Mouse (Mus musculus) midbrain, embryonic 15.5 days (tissue): ENCODE results near the gene Pcsk4. TPM values are rescaled to one million over a fixed set of nuclear protein-coding genes. Genes with fewer than 3 reads are reported as not detected.

ENCODE experiments used
- microRNA-seq: library from miRNA; unstranded; fragments of <30 nt; microRNA quantifications from one replicate; pipeline ENCODE4, GENCODE M21; 2016
- polyA plus RNA-seq: library from polyadenylated mRNA; unstranded; fragments of >200 nt; fragmentation: Nextera tagmentation; extraction: Ambion mirVana; gene quantifications from 2 replicates; pipeline ENCODE4 v1.2.1, GENCODE M21; 2015

Gene Pcsk4
- polyA plus RNA-seq, 1 experiment from 2014 or later = 4.4 TPM

Small RNA genes within 50 kb of the gene (microRNA-seq; reads per million reads assigned to microRNA genes)
- 0.74 reads per million for gene Mir6911

Other genes with a start within 250 kb of the Pcsk4 start
- 13.8 and 16.8 TPM in 2 replicates for gene Sbno2, start 223.9 kb downstream of the Pcsk4 start, polyA plus RNA-seq
- 19.6 and 20.5 TPM in 2 replicates for gene Stk11, start 213.7 kb downstream of the Pcsk4 start, polyA plus RNA-seq
- 444 and 468 TPM in 2 replicates for gene Atp5d, start 190.9 kb downstream of the Pcsk4 start, polyA plus RNA-seq
- 65.7 and 66.9 TPM in 2 replicates for gene Cbarp, start 188.7 kb downstream of the Pcsk4 start, polyA plus RNA-seq
- gene Midn, start 181.2 kb downstream of the Pcsk4 start, polyA plus RNA-seq = 29.5 and 29.9 TPM in 2 replicates
- gene Cirbp, start 163.5 kb downstream of the Pcsk4 start, polyA plus RNA-seq = 364 and 392 TPM in 2 replicates
- gene 1600002K03Rik, start 156.6 kb downstream of the Pcsk4 start, polyA plus RNA-seq = 13.3 and 14.7 TPM in 2 replicates
- 53.4 and 54.6 TPM in 2 replicates for gene Efna2, start 150.0 kb downstream of the Pcsk4 start, polyA plus RNA-seq
- gene Mum1, start 103.1 kb downstream of the Pcsk4 start, polyA plus RNA-seq = 56.4 and 59.5 TPM in 2 replicates
- gene Ndufs7, start 80.4 kb downstream of the Pcsk4 start, polyA plus RNA-seq = 290 and 305 TPM in 2 replicates
- 16.8 and 18.9 TPM in 2 replicates for gene Gamt, start 68.5 kb downstream of the Pcsk4 start, polyA plus RNA-seq
- gene Dazap1, start 68.0 kb downstream of the Pcsk4 start, polyA plus RNA-seq = 60.5 and 60.8 TPM in 2 replicates
- gene Rps15, start 37.0 kb downstream of the Pcsk4 start, polyA plus RNA-seq = 516 and 528 TPM in 2 replicates
- gene Apc2, start 33.5 kb downstream of the Pcsk4 start, polyA plus RNA-seq = 223 and 247 TPM in 2 replicates
- 25.4 and 28.0 TPM in 2 replicates for gene 2310011J03Rik, start 9.0 kb downstream of the Pcsk4 start, polyA plus RNA-seq
- 5.5 TPM in 2 replicates for gene Reep6, start 455 bp upstream of the Pcsk4 start, polyA plus RNA-seq
- gene Adamtsl5, start 18.9 kb upstream of the Pcsk4 start, polyA plus RNA-seq = 0.67 and 0.79 TPM in 2 replicates
- 6.2 TPM in 2 replicates for gene Plk5, start 27.0 kb upstream of the Pcsk4 start, polyA plus RNA-seq
- 18.3 and 18.8 TPM in 2 replicates for gene Mex3d, start 58.2 kb upstream of the Pcsk4 start, polyA plus RNA-seq
- 227 and 250 TPM in 2 replicates for gene Mbd3, start 70.1 kb upstream of the Pcsk4 start, polyA plus RNA-seq
- 581 and 629 TPM in 2 replicates for gene Uqcr11, start 77.3 kb upstream of the Pcsk4 start, polyA plus RNA-seq
- gene Tcf3, start 104.1 kb upstream of the Pcsk4 start, polyA plus RNA-seq = 44.9 and 55.8 TPM in 2 replicates
- 1.9 and 2.6 TPM in 2 replicates for gene Onecut3, start 165.3 kb upstream of the Pcsk4 start, polyA plus RNA-seq
- gene Atp8b3, start 209.6 kb upstream of the Pcsk4 start, polyA plus RNA-seq = 0.90 and 1.2 TPM in 2 replicates
- gene Rexo1, start 232.1 kb upstream of the Pcsk4 start, polyA plus RNA-seq = 33.9 and 35.0 TPM in 2 replicates
- 6.0 and 6.3 TPM in 2 replicates for gene Klf16, start 247.8 kb upstream of the Pcsk4 start, polyA plus RNA-seq